In the genomic region with DNA sequence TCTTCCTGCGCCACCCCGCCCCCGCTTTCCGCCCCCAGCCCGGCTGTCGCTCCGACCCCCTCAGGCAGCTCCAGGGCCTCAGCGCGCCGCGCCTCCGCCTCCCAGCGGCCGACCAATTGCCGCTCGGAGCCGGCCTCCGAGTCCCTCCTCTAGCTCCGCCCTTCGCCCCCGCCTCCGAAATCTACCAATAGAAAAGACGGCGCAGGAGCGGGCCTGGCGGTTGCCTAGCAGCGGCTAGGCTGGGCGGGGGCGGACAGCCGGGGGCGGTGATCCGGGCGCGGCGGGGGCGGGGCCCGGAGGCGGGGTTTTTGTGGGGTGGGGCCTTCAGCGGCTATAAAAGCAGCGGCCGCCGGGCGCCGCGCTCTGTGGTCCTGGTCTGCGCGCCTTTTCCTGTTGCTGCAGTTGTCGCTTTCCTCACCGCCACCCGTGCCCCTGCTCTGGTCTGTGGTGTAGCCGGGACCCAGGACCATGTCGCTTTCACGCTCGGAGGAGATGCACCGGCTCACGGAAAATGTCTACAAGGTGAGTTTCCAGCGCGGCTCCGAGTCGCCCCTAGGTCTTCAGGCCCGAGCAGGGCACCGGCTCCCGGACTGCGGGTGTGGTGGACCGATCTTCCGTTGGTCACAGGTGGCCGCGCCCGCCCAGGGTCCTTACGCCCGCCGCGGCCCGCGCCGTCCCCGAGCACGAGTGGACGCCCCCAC, we compare ENCODE assay signal across 8 mouse cellular contexts. TPM values are rescaled to one million over a fixed set of nuclear protein-coding genes. Genes with fewer than 3 reads are reported as not detected.
DNase-seq lines count a peak whose midpoint lies in the region; ATAC-seq lines count a peak whose summit lies in the region.

A gene (plus strand): TSS at position 37 of the 701 bp plus-strand sequence.

- peaks cover 18% of the 10 kb centered on the region for H3K36me3 ChIP-seq in megakaryocyte, embryonic 14.5 days (replicated peaks; ENCODE audit: low read length)

- peak within 1 kb of the TSS; percentile 97 for H3K4me3 ChIP-seq in megakaryocyte, embryonic 14.5 days (replicated peaks)

- H3K4me1 ChIP-seq in megakaryocyte, embryonic 14.5 days: peaks cover 92% of the 10 kb centered on the region

- H3K9me3 ChIP-seq in megakaryocyte, embryonic 14.5 days: no peaks in the 10 kb centered on the region

- peak; percentile 82 for ATAC-seq in common myeloid progenitor, adult 5-6 weeks (replicated peaks; ENCODE audit: low read depth, poor library complexity, severe bottlenecking)

- peak; percentile 99 for DNase-seq in ZHBTc4 (ENCODE audit: low read depth, low spot score)
- DNase-seq in gastrocnemius, adult 8-10 months (ENCODE audit: low spot score in 2 of 2): peak; percentile 96
- peak; percentile 78 for DNase-seq in hindlimb bud, embryonic 11.5 days (ENCODE audit: extremely low spot score, low read depth, low spot score)
- peak; percentile 86 to 98 for DNase-seq in left cerebral cortex, adult 8-10 months (ENCODE audit: low spot score in 2 of 2)
- peak; percentile 99 for DNase-seq in right cerebral cortex, postnatal 10 days (ENCODE audit: low spot score in 2 of 2)
- DNase-seq in urinary bladder, postnatal 25 days (ENCODE audit: low spot score): peak; percentile 98

- peaks cover 67% of the 10 kb centered on the region for H3K27me3 ChIP-seq in megakaryocyte, embryonic 14.5 days (replicated peaks)

RNA-seq across cellular contexts. Expression of the gene that starts here (rescaled TPM):
- 6.0 and 6.3 TPM in 2 replicates for total RNA-seq in common myeloid progenitor, adult 5-6 weeks (2017)
- total RNA-seq in gastrocnemius, adult 8-10 months (2022): 1 to 10 TPM in 2 of 4 experiments, under 1 TPM in 2; 0.56 to 1.7 (median 1.2) TPM
- total RNA-seq in left cerebral cortex, adult 8-10 months (2022): 100 to 1,000 TPM; 214 to 238 (median 219) TPM
- 37.8 and 62.9 TPM in 2 replicates for polyA plus RNA-seq in megakaryocyte, embryonic 14.5 days (2012; ENCODE audit: insufficient read depth, low replicate concordance)

Comparison
In these comparisons a context has a peak if more than half of its experiments do, and no peak if none do; other contexts are left out.
1. Peak in every context shown above with its lines: DNase-seq, ATAC-seq and H3K4me3 ChIP-seq.
2. RNA of the gene that starts here (total RNA-seq): 214 to 238 TPM in left cerebral cortex, adult 8-10 months; 6.0 to 6.3 TPM in common myeloid progenitor, adult 5-6 weeks and 0.56 to 1.7 TPM in gastrocnemius, adult 8-10 months; every median in the first group is over 10 times any median in the second.